Mouse (Mus musculus): ENCODE data around the gene Zfp574.

The Zfp574 gene

DNA sequence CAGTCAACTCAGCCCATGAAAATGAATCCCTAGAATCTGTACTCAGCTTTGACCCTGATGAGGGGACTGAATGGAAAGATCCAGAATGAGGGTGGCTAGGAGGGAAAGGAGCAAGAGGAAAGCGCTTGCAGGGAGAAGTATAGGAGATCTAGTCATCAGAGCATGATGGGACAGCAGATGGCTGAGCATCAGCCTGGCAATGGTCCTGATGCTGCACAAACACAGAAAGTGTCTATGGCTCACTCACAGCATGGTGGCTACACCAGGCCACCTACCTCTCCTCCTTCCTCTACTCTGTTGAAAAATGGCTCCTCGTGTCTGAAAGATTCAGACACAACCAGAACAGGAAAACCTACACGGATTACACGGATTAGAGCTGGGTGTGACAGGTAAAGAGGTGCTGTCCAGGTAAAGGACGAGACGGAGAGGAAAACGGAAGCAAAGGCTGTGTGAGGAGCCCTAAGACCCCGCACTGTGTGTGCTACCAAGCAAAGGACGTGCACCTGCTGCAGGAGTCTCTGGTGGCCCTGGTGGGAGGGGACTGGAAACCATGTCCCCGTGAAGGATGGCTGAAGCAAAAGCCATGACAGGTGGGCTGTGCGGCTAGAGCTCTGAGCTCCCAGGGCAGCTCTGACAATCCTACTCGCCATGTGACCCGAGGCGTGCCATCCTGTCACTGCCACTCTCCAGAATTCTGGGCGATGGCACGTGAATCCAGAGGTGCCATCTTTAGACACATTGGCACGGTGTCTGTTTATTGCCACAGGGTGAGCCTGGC, 40.0 kb downstream of the Zfp574 start:
- no peak for DNase-seq (ENCODE audit: low spot score in 2 of 2)

DNA sequence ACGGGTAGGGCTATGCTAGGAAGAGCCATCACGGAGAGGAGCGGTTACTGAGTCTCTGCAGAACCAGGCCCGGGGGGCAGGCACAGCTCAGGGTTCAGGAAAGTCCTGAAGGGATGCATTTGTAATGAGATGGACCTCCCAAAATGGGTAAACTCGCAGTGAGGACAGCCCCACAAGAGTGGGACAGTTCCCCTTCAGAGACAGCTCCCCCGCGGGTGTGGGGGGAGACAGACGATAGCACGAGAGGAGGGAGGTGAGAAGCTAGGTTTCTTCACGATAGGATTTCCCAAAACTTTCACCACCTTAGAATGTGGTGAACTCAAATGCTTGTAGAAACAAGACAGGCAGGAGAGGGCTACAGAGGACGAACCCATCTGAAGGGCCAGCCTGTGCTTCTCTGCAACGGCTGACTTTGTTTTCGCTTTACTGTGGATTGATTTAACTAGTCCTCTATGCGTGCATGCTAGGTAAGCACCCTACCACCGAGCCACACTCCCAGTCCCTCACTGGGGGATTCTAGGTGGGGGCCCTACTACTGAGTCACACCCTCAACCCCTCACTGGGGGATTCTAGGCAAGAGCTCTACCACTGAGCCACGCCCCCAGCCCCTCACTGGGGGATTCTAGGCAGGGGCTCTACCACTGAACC, 40.7 kb downstream of the Zfp574 start:
- DNase-seq (ENCODE audit: low spot score in 2 of 2): no peak

DNA sequence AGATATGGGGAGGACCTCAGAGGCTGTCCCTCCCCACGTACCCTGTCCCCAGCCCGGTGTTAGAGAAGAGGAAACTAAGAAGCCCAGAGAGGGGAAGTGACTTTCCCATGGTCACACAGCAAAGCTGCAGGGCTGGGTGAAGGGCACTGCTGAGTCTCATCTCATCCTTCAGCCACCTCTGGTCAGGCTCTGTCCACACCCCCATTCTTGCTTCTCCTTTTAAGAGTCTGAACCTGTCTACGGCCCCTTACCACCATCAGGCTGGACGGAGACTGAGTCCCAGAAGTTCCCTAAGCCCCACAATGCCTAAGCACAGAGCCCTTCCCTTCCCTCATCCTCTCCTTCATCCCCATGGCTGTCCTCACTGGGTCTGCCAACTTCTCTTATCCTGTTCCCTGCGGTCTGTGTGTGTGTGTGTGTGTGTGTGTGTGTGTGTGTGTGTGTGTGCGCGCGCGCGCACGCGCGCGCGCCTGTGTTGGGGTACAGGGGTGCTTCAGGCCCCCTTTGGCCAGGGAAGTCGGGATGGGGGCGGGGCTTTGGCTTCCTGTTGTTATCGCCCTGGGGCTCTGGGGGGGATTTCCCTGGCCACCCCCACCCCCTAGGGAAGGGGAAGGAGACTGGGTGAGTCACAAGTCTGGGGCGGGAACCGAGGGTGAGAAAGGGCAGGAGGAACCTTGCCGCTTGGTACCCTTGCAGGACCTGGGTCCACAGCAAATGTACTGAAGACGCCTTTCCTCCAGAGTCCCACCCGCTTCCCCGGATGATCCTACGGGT, 47.9 kb downstream of the Zfp574 start:
- peak; percentile 43 to 56 for DNase-seq (ENCODE audit: low spot score in 2 of 2)

DNA sequence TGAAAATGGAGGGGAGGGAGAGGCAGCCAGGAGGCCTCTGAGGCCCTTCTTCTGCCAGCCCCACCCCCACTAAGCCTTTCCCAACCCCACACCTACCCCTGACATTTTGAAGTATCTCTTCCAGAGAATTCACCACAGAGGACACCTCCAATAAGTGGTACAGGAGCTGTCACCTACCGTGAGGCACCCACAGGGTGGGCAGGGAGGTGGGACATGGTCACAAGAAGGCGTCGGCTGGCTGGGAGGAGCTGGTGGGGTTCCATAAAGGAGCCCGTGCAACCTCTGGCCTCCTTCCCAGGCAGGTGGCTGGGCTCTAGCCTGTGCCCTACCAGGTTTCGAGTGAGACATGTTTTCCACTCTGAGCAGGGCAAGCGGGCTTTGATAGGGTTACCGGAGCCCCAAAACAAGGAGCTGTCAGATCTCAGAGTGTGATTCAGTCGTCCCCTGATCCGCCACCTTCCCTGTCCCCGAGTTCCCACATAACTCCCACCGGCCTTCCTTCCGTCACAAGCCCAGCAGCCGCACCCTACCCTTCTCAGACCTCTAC, 48.9 kb downstream of the Zfp574 start:
- no peak for DNase-seq (ENCODE audit: low spot score in 2 of 2)

DNA sequence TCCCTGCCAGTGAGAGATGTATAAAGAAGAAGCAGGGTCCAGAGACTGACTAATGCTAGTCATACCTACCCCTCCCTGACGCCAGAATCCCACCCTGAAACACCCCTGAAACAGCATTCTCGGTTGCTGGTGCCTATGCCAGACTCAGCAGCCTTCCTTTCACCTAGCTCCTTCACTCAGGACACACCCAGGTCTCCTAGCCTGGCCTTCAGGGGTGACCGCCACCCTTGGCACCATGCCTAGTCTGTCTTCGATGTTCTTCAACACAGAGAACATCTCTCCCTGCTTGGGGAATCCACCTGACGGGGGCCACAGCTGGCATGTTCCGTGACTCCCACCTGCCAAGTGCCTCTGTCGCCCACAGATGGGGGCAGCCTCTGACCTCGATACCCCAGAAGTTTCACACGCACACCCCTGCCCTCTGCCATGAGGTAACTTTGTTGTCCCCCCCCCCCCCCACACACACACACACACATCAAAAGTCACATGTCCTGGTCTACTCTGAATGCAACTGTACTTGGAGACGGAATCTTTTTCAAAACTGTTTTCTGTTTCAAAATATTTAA, 53.4 kb downstream of the Zfp574 start:
- DNase-seq (ENCODE audit: low spot score in 2 of 2): no peak

DNA sequence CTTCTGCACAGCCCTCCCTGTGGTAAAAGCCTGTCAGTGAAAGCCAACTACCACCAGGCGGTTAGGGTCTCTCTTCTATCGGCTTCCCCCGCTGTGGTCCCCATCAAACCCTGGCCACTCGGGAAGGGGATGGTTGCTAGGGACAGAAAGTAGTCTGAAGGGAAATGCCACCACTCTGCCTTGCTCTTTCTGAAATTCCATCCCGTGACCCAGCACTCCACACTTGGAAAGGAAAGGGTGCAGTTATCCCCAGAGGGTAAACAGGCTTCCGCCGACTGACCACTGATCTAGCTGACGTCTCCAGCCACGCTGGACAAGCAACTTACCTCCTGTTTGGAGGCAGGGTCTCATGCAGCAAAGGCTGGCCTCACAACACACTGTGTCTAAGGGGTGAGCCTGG, 55.6 kb downstream of the Zfp574 start:
- no peak for DNase-seq (ENCODE audit: low spot score in 2 of 2)

DNA sequence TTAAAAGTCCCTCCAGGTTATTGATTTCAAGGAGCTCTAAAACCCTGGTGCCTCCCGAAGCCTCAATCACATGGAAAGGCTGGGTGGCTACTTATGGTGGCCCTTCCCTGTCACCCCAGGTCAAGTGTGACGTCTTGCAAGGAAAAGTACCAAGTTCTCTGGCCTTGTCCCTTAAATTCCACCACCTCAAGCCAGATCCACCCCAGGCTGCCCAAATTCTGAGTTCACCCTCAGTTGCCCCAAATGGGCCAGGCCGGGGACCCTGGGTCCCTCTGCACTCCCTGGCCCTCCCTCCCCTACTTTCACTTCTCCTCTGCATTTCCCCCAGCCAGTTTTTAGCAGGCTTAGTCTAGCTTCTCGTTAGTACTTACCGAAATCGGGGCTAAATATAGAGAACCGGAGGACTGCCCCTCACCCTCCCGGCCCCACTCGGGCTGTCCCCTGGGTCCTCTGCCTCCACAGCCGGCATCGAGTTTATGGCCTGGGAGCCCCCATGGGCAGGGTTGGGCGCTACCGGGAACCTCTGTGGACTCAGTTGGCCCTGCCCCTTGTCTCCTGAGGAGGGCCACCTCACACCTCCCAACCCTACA, 57.1 kb downstream of the Zfp574 start:
- peak; percentile 57 to 59 for DNase-seq (ENCODE audit: low spot score in 2 of 2)

DNA sequence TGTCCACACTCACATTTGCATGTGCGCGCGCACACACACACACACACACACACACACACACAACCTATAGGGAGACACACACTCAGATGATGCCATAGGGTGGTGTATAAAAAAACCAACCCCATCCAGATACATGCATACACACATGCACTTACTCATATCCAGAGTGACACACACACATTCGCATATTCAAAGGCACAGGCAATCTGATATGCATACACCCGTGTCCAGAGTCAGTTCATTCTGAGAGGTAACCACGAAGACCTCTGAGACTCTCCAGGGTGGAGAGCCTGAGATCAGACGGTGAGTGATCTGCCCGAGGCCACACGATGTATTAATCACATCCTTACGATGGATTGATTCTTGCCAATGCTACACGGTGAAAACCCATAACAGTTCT, 58.2 kb downstream of the Zfp574 start:
- no peak for DNase-seq (ENCODE audit: low spot score in 2 of 2)

DNA sequence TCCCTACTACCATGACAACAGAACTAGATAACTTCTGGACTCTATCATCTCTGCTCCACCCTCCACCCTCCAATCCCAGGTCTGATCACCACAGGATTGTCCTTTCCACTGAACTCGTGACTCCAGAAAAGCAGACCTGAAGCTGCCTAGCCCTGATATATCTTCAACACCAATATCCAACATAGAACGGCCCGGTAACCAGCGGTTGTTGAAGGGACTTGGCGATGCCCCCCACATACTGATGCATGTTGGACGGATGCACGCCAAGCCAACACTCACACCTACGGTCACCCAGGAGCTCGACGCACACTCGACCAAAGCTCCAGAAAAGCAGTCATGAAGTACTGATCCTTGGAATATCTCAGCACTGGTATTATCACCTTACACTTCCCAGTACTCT, 58.9 kb downstream of the Zfp574 start:
- no peak for DNase-seq (ENCODE audit: low spot score in 2 of 2)

DNA sequence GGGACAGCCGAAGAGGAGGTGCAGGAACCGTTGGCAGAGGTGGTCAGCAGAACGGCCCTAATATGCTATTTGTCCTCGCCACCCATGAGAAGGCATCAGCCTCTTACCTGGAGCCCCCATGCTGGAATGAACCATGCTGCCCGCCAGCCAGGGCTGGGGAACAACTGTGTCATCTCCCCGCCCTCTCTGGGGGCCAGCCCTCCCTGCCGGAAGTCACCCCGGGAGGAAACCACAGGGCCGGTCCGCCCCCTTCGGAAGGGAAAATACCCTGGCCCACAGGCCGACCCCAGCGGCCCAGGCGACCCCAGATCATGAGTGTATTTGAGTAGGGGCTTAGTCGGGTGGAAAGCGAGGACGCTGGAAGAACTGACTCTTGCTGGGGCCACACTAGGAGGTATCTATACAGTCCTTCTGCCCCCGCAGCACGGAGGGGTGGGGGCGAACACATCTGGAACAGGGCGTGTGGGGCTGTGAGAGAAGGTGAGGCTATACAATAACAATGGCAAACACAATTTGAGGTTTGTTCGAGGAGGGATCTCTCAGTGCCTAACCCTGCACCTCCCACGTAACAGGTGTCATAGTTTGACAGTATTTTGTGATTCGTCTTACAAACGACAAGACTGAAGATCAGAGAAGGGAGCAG, 60.1 kb downstream of the Zfp574 start:
- DNase-seq (ENCODE audit: low spot score in 2 of 2): peak; percentile 62 to 64
